Comparison of ENCODE assay signal across 21 mouse cellular contexts in the genomic region with DNA sequence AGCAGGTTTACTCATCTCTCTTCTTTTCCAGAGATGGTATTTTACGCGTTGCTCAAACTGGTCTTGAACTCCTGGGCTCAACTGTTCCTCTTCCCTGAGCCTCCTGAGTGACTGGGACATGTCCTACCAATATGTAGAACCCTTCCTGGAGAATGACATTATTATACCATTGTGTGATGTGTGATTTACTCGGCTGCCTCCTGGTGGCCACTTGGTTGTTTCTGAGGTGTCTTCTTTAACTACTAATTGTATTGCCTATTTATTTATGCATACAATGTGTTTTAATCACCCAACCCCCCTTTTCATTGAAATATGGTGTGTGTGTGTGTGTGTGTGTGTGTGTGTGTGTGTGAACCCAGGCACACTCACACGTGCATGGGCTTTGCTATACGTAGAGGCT. TPM values are rescaled to one million over a fixed set of nuclear protein-coding genes. Genes with fewer than 3 reads are reported as not detected.
DNase-seq lines count a peak whose midpoint lies in the region; ATAC-seq and TF ChIP-seq lines count a peak whose summit lies in the region.
"Had no signal": no experiment of that assay in that cellular context is flagged by ENCODE, and none has a peak within 500 bp of the region (broad histone marks: within the 10 kb centered on the region; RNA-seq: fewer than 3 reads in every experiment).

No protein-coding gene starts in this region.

- H3K4me3 ChIP-seq in heart, postnatal 0 days (ENCODE audit: low read depth, low read length): no peak overlapping the region
- H3K4me3 ChIP-seq in lung, embryonic 14.5 days (ENCODE audit: low read depth, low read length): no peak overlapping the region
- H3K4me3 ChIP-seq in cortical plate, adult 2 months (ENCODE audit: insufficient read depth, low read length): no peak overlapping the region
- no peak overlapping the region for H3K4me3 ChIP-seq in cerebellum, adult 2 months (replicated peaks; ENCODE audit: insufficient read depth, low read depth, low read length)
- H3K4me3 ChIP-seq: hindbrain, embryonic 15.5 days; midbrain, embryonic 15.5 days had no signal

- no peak for TF ChIP-seq EP300 in heart, postnatal 0 days (IDR thresholded peaks at IDR 0.05; ENCODE audit: low read depth)

- DNase-seq in heart, postnatal 0 days (ENCODE audit: low spot score): no peak
- no peak for DNase-seq in heart, adult 11 months
- DNase-seq in lung, embryonic 14.5 days: peak; percentile 44
- DNase-seq in lung, postnatal 25 days (ENCODE audit: low spot score): no peak
- DNase-seq in CD4-positive helper T cell, adult 2 months (ENCODE audit: low read depth, low spot score): peak; percentile 19
- no peak for DNase-seq in cerebellum, adult 2 months
- DNase-seq in layer of hippocampus, adult 9-11 months: no peak
- DNase-seq: adrenal gland, adult 8-10 months; cerebellum, adult 9-11 months; heart, postnatal 14 days; kidney, adult 9 months; liver; lung, postnatal 10 days; right cerebral cortex, postnatal 25 days had no signal

- no peak for ATAC-seq in heart, postnatal 0 days (ENCODE audit: insufficient read depth, low read depth)
- no peak for ATAC-seq in lung, embryonic 14.5 days (ENCODE audit: insufficient read depth)
- ATAC-seq: forebrain, embryonic 14.5 days; midbrain, embryonic 15.5 days had no signal

- H3K9me3 ChIP-seq in heart, postnatal 0 days (replicated peaks; ENCODE audit: control insufficient read depth, low read length): no peaks in the 10 kb centered on the region
- H3K9me3 ChIP-seq in lung, embryonic 14.5 days (ENCODE audit: low read depth, low read length): no peaks in the 10 kb centered on the region
- H3K9me3 ChIP-seq: hindbrain, embryonic 15.5 days; midbrain, embryonic 15.5 days had no signal

- no peaks in the 10 kb centered on the region for H3K36me3 ChIP-seq in heart, postnatal 0 days (replicated peaks; ENCODE audit: control insufficient read depth, insufficient read depth, low read length)
- no peaks in the 10 kb centered on the region for H3K36me3 ChIP-seq in lung, embryonic 14.5 days (ENCODE audit: insufficient read depth)
- H3K36me3 ChIP-seq: hindbrain, embryonic 15.5 days; midbrain, embryonic 15.5 days had no signal

- no peak overlapping the region for H3K27ac ChIP-seq in heart, postnatal 0 days (ENCODE audit: low read depth)
- no peak overlapping the region for H3K27ac ChIP-seq in lung, embryonic 14.5 days (ENCODE audit: low read depth)
- no peak overlapping the region for H3K27ac ChIP-seq in cortical plate, adult 2 months (ENCODE audit: insufficient read depth, low read length)
- no peak overlapping the region for H3K27ac ChIP-seq in cerebellum, adult 2 months (ENCODE audit: insufficient read depth, low read length)
- H3K27ac ChIP-seq: hindbrain, embryonic 15.5 days; midbrain, embryonic 15.5 days had no signal

- no peaks in the 10 kb centered on the region for H3K4me1 ChIP-seq in heart, postnatal 0 days (ENCODE audit: control insufficient read depth, insufficient read depth)
- H3K4me1 ChIP-seq in lung, embryonic 14.5 days (ENCODE audit: insufficient read depth): peaks cover 4% of the 10 kb centered on the region; the same call in 1 of the 2 replicates
- H3K4me1 ChIP-seq in cortical plate, adult 2 months (ENCODE audit: control insufficient read depth, insufficient read depth, low read length): no peaks in the 10 kb centered on the region
- H3K4me1 ChIP-seq in cerebellum, adult 2 months (ENCODE audit: control insufficient read depth, insufficient read depth, low read length): no peaks in the 10 kb centered on the region

- no peak overlapping the region for H3K9ac ChIP-seq in heart, postnatal 0 days (replicated peaks; ENCODE audit: low read depth, low read length)
- H3K9ac ChIP-seq in lung, embryonic 14.5 days: no peak overlapping the region
- H3K9ac ChIP-seq: hindbrain, embryonic 15.5 days; midbrain, embryonic 15.5 days had no signal

- 70% methylated on average over 5 of the region's 5 CpGs for WGBS in heart, postnatal 0 days
- 63% methylated on average over 5 of the region's 5 CpGs for WGBS in lung, embryonic 14.5 days
- WGBS in cerebellum, adult 2 months: 73% methylated on average over 5 of the region's 5 CpGs

- H3K4me2 ChIP-seq in heart, postnatal 0 days (ENCODE audit: low read depth, low read length): no peak overlapping the region
- no peak overlapping the region for H3K4me2 ChIP-seq in lung, embryonic 14.5 days
- H3K4me2 ChIP-seq: hindbrain, embryonic 15.5 days; midbrain, embryonic 15.5 days had no signal

- TF ChIP-seq POLR2A in cortical plate, adult 2 months (IDR thresholded peaks at IDR 0.05; ENCODE audit: extremely low read depth, insufficient read depth, low read length): no peak
- TF ChIP-seq POLR2A in cerebellum, adult 2 months (IDR thresholded peaks at IDR 0.05; ENCODE audit: borderline replicate concordance, insufficient read depth, low read length): no peak

- peak; percentile 35; the same call in 1 of the 2 replicates for TF ChIP-seq CTCF in heart, postnatal 0 days (IDR thresholded peaks at IDR 0.05; ENCODE audit: low read depth)
- TF ChIP-seq CTCF in lung, embryonic 14.5 days (IDR thresholded peaks at IDR 0.05; ENCODE audit: low read depth): peak; percentile 48
- 0 out of 2 replicates have a peak, but pooled peaks have one; percentile 1 for TF ChIP-seq CTCF in cortical plate, adult 2 months (IDR thresholded peaks at IDR 0.05; ENCODE audit: extremely low read depth, insufficient read depth, low read length)
- no peak for TF ChIP-seq CTCF in cerebellum, adult 2 months (IDR thresholded peaks at IDR 0.05; ENCODE audit: borderline replicate concordance, insufficient read depth, low read depth, low read length)

- H3K27me3 ChIP-seq in heart, postnatal 0 days (ENCODE audit: control insufficient read depth, insufficient read depth, low read length): no peaks in the 10 kb centered on the region
- peaks cover under 1% of the 10 kb centered on the region; the same call in 1 of the 2 replicates for H3K27me3 ChIP-seq in lung, embryonic 14.5 days (ENCODE audit: insufficient read depth, low read length)
- no peaks in the 10 kb centered on the region for H3K27me3 ChIP-seq in cerebellum, adult 2 months (ENCODE audit: control insufficient read depth, insufficient read depth, low read length)
- H3K27me3 ChIP-seq: midbrain, embryonic 15.5 days had no signal

RNA-seq across cellular contexts. Expression of gene AI661453, which starts 5.6 kb away (rescaled TPM):
- total RNA-seq in heart, postnatal 0 days (2014; rRNA removed; ENCODE audit: low replicate concordance): 1.3 and 1.8 TPM in 2 replicates
- 0.92 and 1.0 TPM in 2 replicates for polyA plus RNA-seq in heart, postnatal 0 days (2015; fragmentation: Nextera tagmentation; extraction: Ambion mirVana)
- polyA plus RNA-seq in lung, embryonic 14.5 days (2014; fragmentation: Nextera tagmentation; extraction: Ambion mirVana): 2.4 TPM in 2 replicates
- polyA plus RNA-seq in cortical plate, adult 2 months (2012; rRNA removed): 0.25 and 0.28 TPM in 2 replicates
- polyA plus RNA-seq in cerebellum, adult 2 months (2012; rRNA removed): 0.11 and 0.13 TPM in 2 replicates

RNA-seq across cellular contexts. Expression of gene 1700001C19Rik, which starts 6.4 kb away (rescaled TPM):
- 3.4 TPM in 1 of 2 replicates, not detected in the other for total RNA-seq in heart, postnatal 0 days (2014; rRNA removed; ENCODE audit: low replicate concordance)
- 1.1 and 1.4 TPM in 2 replicates for polyA plus RNA-seq in heart, postnatal 0 days (2015; fragmentation: Nextera tagmentation; extraction: Ambion mirVana)
- polyA plus RNA-seq in lung, embryonic 14.5 days (2014; fragmentation: Nextera tagmentation; extraction: Ambion mirVana): 0.13 TPM in 1 of 2 replicates, not detected in the other
- polyA plus RNA-seq in cortical plate, adult 2 months (2012; rRNA removed): 0.21 and 0.33 TPM in 2 replicates
- 0.19 and 0.25 TPM in 2 replicates for polyA plus RNA-seq in cerebellum, adult 2 months (2012; rRNA removed)
- total RNA-seq: gastrocnemius, adult 18-20 months; heart, adult 8-10 months; heart, postnatal 14 days; left cerebral cortex, postnatal 14 days had no signal

RNA-seq across cellular contexts. Expression of gene Guca1a, which starts 30.4 kb away (rescaled TPM):
- total RNA-seq in heart, postnatal 0 days (2014; rRNA removed; ENCODE audit: low replicate concordance): not detected in 2 replicates
- 0.86 and 1.0 TPM in 2 replicates for polyA plus RNA-seq in heart, postnatal 0 days (2015; fragmentation: Nextera tagmentation; extraction: Ambion mirVana)
- 1.6 and 1.7 TPM in 2 replicates for polyA plus RNA-seq in lung, embryonic 14.5 days (2014; fragmentation: Nextera tagmentation; extraction: Ambion mirVana)
- 0.21 and 0.47 TPM in 2 replicates for polyA plus RNA-seq in cortical plate, adult 2 months (2012; rRNA removed)
- 0.21 and 0.25 TPM in 2 replicates for polyA plus RNA-seq in cerebellum, adult 2 months (2012; rRNA removed)
- total RNA-seq: gastrocnemius, adult 18-20 months had no signal

RNA-seq across cellular contexts. Expression of gene Guca1b, which starts 45.6 kb away (rescaled TPM):
- total RNA-seq in heart, postnatal 0 days (2014; rRNA removed; ENCODE audit: low replicate concordance): not detected in 2 replicates
- polyA plus RNA-seq in heart, postnatal 0 days (2015; fragmentation: Nextera tagmentation; extraction: Ambion mirVana): 0.32 and 0.38 TPM in 2 replicates
- 0.41 and 0.49 TPM in 2 replicates for polyA plus RNA-seq in lung, embryonic 14.5 days (2014; fragmentation: Nextera tagmentation; extraction: Ambion mirVana)
- 1.2 and 1.3 TPM in 2 replicates for polyA plus RNA-seq in cortical plate, adult 2 months (2012; rRNA removed)
- 1.9 and 2.0 TPM in 2 replicates for polyA plus RNA-seq in cerebellum, adult 2 months (2012; rRNA removed)

Comparison
In these comparisons a context has a peak if more than half of its experiments do, and no peak if none do; other contexts are left out.
1. DNase-seq: peak in lung, embryonic 14.5 days (single experiment) and CD4-positive helper T cell, adult 2 months (single experiment); none in heart, postnatal 0 days (single experiment), heart, adult 11 months (single experiment), lung, postnatal 25 days (single experiment), cerebellum, adult 2 months (0 of 2) and layer of hippocampus, adult 9-11 months (single experiment).